Mouse (Mus musculus) forebrain, embryonic 11.5 days (tissue): ENCODE measurements around the gene Ttll11. TPM values are rescaled to one million over a fixed set of nuclear protein-coding genes. Genes with fewer than 3 reads are reported as not detected.

ENCODE experiments used
- ATAC-seq: fragments of 200-750 bp; cut with Nextera tagmentation; replicated peaks from 2 replicates; pipeline ENCODE4 v1.8.0; 2017; ENCODE audit warnings: moderate TSS enrichment; ENCODE audit not compliant: low FRiP score
- DNase-seq: peaks from one replicate; pipeline ENCODE4 v3.0.0-alpha.2; 2017; ENCODE audit warnings: low spot score
- H3K27ac ChIP-seq: fragments of 300-500 bp; sonication (generic); 2 replicates; pipeline ENCODE4 v1.5.1; 2014; ENCODE audit warnings: low read depth, low read length
- H3K27me3 ChIP-seq: fragments of 300-500 bp; sonication (generic); 2 replicates; pipeline ENCODE4 v1.6.1; 2014; ENCODE audit warnings: mild to moderate bottlenecking, low read length, mixed read lengths; ENCODE audit not compliant: control insufficient read depth, insufficient read depth
- H3K36me3 ChIP-seq: fragments of 300-500 bp; sonication (generic); 2 replicates; pipeline ENCODE4 v1.6.1; 2014; ENCODE audit warnings: mild to moderate bottlenecking, low read length, moderate library complexity, mixed read lengths; ENCODE audit not compliant: control insufficient read depth, insufficient read depth
- H3K4me1 ChIP-seq: fragments of 300-500 bp; sonication (generic); replicated peaks from 2 replicates; pipeline ENCODE4 v1.6.1; 2014; ENCODE audit warnings: low read length, mixed read lengths; ENCODE audit not compliant: control insufficient read depth, insufficient read depth
- H3K4me2 ChIP-seq: fragments of 300-500 bp; sonication (generic); 2 replicates; pipeline ENCODE4 v1.6.1; 2014; ENCODE audit warnings: low read depth, mild to moderate bottlenecking, low read length, moderate library complexity, mixed read lengths; ENCODE audit not compliant: severe bottlenecking
- H3K4me3 ChIP-seq: fragments of 300-500 bp; sonication (generic); 2 replicates; pipeline ENCODE4 v1.5.1; 2014; ENCODE audit warnings: low read depth, low read length
- H3K9ac ChIP-seq: fragments of 300-500 bp; sonication (generic); 2 replicates; pipeline ENCODE4 v1.6.1; 2014; ENCODE audit warnings: low read length
- H3K9me3 ChIP-seq: fragments of 300-500 bp; sonication (generic); 2 replicates; pipeline ENCODE4 v1.6.1; 2016; ENCODE audit warnings: low read length, mixed read lengths; ENCODE audit not compliant: control insufficient read depth
- WGBS: fragments of 180-500 bp; shearing (Covaris S2); extraction: QIAGEN DNeasy Blood & Tissue Kit; methylation state at CpG from one replicate; pipeline ENCODE4 v1.1.7; 2014; 5-methylcytosine and 5-hydroxymethylcytosine counted together
- polyA plus RNA-seq: library from polyadenylated mRNA; unstranded; fragments of >200 nt; fragmentation: Nextera tagmentation; extraction: Ambion mirVana; gene quantifications from 2 replicates; pipeline ENCODE4 v1.2.1, GENCODE M21; 2014

The Ttll11 gene
- polyA plus RNA-seq, 1 experiment from 2014 or later, result 2.3 TPM

GRCm38 (mm10) chr2:35723691-35724090 is 256.0 kb downstream of the Ttll11 start:
- DNase-seq (no peak), ATAC-seq (no peak)
- Histone ChIP-seq H3K36me3 (peaks cover 15% of the 10 kb centered on the region; the same call in 1 of the 2 replicates), H3K4me2 (no peak overlapping the region), H3K9ac (no peak overlapping the region), H3K9me3 (no peaks in the 10 kb centered on the region), H3K27ac (no peak overlapping the region), H3K4me1 (no peaks in the 10 kb centered on the region), H3K4me3 (no peak overlapping the region), H3K27me3 (no peaks in the 10 kb centered on the region)
- 89% methylated on average over 7 of the region's 7 CpGs for WGBS

- Histone ChIP-seq H3K9me3 (no peaks in the 10 kb centered on the region), H3K9ac (no peak overlapping the region), H3K4me1 (no peaks in the 10 kb centered on the region), H3K4me3 (no peak overlapping the region), H3K4me2 (no peak overlapping the region), H3K36me3 (peaks cover 15% of the 10 kb centered on the region; the same call in 1 of the 2 replicates), H3K27ac (no peak overlapping the region), H3K27me3 (no peaks in the 10 kb centered on the region)
- 93% methylated on average over 6 of the region's 6 CpGs for whole genome bisulfite sequencing
- ATAC-seq (no peak), DNase-seq (no peak)
These were observed 256.4 kb downstream of the Ttll11 start for GRCm38 (mm10) chr2:35723267-35723666.

DNA sequence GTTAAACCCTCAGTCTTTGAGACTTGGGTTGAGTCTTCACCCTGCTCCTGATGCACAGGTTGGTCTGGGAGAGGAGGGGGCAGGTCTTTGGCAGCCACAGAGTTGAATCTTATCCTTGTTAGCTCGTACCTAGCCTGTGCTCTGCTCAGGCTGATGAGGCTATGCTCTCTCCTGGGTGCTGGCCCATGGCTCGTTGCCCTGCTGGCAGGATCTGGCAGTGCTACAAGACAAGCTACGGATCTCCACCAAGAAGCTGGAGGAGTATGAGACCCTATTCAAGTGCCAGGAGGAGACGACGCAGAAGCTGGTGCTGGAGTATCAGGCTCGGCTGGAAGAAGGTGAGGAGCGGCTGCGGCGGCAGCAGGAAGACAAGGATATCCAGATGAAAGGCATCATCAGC is 256.9 kb downstream of the Ttll11 start:
- Histone ChIP-seq H3K4me1 (no peaks in the 10 kb centered on the region), H3K27ac (no peak overlapping the region), H3K9me3 (no peaks in the 10 kb centered on the region), H3K9ac (no peak overlapping the region), H3K27me3 (no peaks in the 10 kb centered on the region), H3K4me2 (no peak overlapping the region), H3K36me3 (peaks cover 15% of the 10 kb centered on the region; the same call in 1 of the 2 replicates), H3K4me3 (no peak overlapping the region)
- DNase-seq (no peak), ATAC-seq (no peak)
- 94% methylated on average over 9 of the region's 9 CpGs for WGBS

DNA sequence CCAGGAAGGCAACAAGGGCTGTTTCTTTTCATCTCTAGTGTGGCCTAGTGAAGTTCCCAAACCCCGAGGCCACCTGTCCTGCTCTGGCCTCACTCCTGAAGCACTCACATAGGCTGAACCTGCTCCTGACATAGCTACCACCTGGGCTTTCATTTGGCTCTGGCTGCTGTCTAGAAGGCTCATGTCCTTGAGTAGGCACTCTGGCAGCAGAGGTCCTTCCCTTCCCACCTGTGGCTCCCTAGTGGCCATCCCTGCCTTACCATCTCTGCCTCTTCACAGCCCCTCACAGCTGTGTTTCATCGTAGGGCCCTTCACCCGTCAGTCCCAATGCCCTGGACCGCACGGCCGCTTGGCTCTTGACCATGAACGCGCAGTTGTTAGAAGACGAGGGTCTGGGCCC is 258.8 kb downstream of the Ttll11 start:
- Histone ChIP-seq H3K27me3 (no peaks in the 10 kb centered on the region), H3K4me1 (no peaks in the 10 kb centered on the region), H3K4me2 (no peak overlapping the region), H3K27ac (no peak overlapping the region), H3K9me3 (no peaks in the 10 kb centered on the region), H3K4me3 (no peak overlapping the region), H3K36me3 (peaks cover 15% of the 10 kb centered on the region; the same call in 1 of the 2 replicates), H3K9ac (no peak overlapping the region)
- ATAC-seq (no peak), DNase-seq (no peak)
- WGBS, result 91% methylated on average over 9 of the region's 9 CpGs

GRCm38 (mm10) chr2:35720550-35720949 is 259.2 kb downstream of the Ttll11 start:
- Histone ChIP-seq H3K4me2 (no peak overlapping the region), H3K9ac (no peak overlapping the region), H3K27ac (no peak overlapping the region), H3K36me3 (peaks cover 15% of the 10 kb centered on the region; the same call in 1 of the 2 replicates), H3K27me3 (no peaks in the 10 kb centered on the region), H3K4me1 (no peaks in the 10 kb centered on the region), H3K9me3 (no peaks in the 10 kb centered on the region), H3K4me3 (no peak overlapping the region)
- no peak for DNase-seq
- WGBS, result 86% methylated on average over 13 of the region's 13 CpGs
- no peak for ATAC-seq

- Histone ChIP-seq H3K4me2 (no peak overlapping the region), H3K4me1 (no peaks in the 10 kb centered on the region), H3K27me3 (no peaks in the 10 kb centered on the region), H3K36me3 (peaks cover 15% of the 10 kb centered on the region; the same call in 1 of the 2 replicates), H3K4me3 (no peak overlapping the region), H3K27ac (no peak overlapping the region), H3K9ac (no peak overlapping the region), H3K9me3 (no peaks in the 10 kb centered on the region)
- ATAC-seq (no peak), DNase-seq (no peak)
- WGBS, result 97% methylated on average over 11 of the region's 12 CpGs
These were observed 259.6 kb downstream of the Ttll11 start for GRCm38 (mm10) chr2:35720104-35720503.

DNA sequence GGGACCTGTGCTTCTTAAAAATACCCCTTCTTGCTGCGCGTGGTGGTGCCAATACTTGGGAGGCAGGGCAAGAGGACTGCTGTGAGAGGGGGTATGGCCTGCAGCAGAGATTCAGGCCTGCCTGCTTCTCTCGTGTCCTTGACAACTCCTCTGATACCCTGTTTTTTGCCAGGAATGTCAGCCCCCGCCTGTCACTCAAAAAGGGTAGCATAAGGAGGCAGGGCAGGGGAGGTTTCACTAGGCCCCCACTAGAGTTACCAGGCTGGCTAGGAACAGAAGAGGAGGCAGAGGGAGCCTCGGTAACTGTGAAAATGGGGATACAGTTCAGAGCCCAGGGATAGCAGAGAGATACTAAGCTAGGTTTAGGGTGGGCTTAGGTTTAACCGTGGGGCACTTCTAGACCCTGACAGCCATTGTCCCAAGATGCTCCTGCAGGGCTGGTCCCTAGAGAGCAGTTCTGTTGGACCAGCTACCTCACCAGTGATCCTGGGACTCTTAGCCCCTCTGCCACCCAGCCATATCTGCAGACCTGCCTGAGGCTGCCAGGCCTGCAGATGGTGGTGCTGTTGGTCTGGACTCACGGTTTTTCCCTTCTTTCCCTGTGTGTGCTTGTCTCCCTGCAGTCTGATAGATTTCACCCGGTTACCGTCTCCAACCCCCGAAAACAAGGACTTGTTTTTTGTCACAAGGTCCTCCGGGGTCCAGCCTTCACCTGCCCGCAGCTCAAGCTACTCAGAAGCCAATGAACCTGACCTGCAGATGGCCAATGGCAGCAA is 260.3 kb downstream of the Ttll11 start:
- no peak for ATAC-seq
- Histone ChIP-seq H3K4me2 (no peak overlapping the region), H3K36me3 (peaks cover 15% of the 10 kb centered on the region; the same call in 1 of the 2 replicates), H3K9me3 (no peaks in the 10 kb centered on the region), H3K4me1 (no peaks in the 10 kb centered on the region), H3K4me3 (no peak overlapping the region), H3K27ac (no peak overlapping the region), H3K9ac (no peak overlapping the region), H3K27me3 (no peaks in the 10 kb centered on the region)
- WGBS, result 90% methylated on average over 12 of the region's 12 CpGs
- DNase-seq, result no peak

DNA sequence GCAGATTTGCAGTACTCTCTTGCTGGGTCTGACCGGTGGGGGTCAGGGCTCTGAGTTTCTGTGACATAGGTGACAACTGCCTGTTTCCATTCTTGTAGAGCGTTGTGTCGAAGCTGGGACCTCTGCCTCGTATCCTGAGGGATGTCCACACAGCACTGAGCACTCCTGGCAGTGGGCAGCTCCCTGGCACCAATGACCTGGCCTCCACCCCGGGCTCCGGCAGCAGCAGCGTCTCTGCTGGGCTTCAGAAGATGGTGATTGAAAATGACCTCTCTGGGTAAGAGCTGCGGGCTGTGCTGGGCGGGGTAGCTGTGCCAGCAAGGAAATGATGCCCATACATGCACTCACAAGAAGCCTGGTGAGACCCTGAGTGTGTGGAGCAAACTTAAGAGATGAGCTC is 261.1 kb downstream of the Ttll11 start:
- Histone ChIP-seq H3K4me3 (no peak overlapping the region), H3K4me2 (no peak overlapping the region), H3K9me3 (no peaks in the 10 kb centered on the region), H3K27me3 (no peaks in the 10 kb centered on the region), H3K9ac (no peak overlapping the region), H3K27ac (no peak overlapping the region), H3K4me1 (no peaks in the 10 kb centered on the region), H3K36me3 (peaks cover 15% of the 10 kb centered on the region; the same call in 1 of the 2 replicates)
- no peak for DNase-seq
- no peak for ATAC-seq
- WGBS, result 91% methylated on average over 9 of the region's 9 CpGs

GRCm38 (mm10) chr2:35718003-35718500 is 261.7 kb downstream of the Ttll11 start:
- Histone ChIP-seq H3K4me3 (no peak overlapping the region), H3K4me2 (no peak overlapping the region)
- no peak for ATAC-seq

More at GRCm38 (mm10) chr2:35718003-35718500, 261.7 kb downstream of the Ttll11 start:
- Histone ChIP-seq H3K9ac (no peak overlapping the region), H3K4me1 (no peaks in the 10 kb centered on the region), H3K27me3 (no peaks in the 10 kb centered on the region), H3K36me3 (peaks cover 15% of the 10 kb centered on the region; the same call in 1 of the 2 replicates), H3K9me3 (no peaks in the 10 kb centered on the region), H3K27ac (no peak overlapping the region)
- DNase-seq, result no peak
- WGBS, result 89% methylated on average over 5 of the region's 5 CpGs
